Mouse (Mus musculus): ENCODE measurements around the gene Hoxc6. TPM values are rescaled to one million over a fixed set of nuclear protein-coding genes. Genes with fewer than 3 reads are reported as not detected.

Hoxc6 gene
- polyA plus RNA-seq, 1 experiment from 2014 or later: not detected

- Histone ChIP-seq H3K27ac (no peak overlapping the region), H3K4me1 (peaks cover 7% of the 10 kb centered on the region), H3K4me2 (peak overlapping the region; percentile 34), H3K4me3 (peak overlapping the region; percentile 22), H3K36me3 (no peaks in the 10 kb centered on the region), H3K9me3 (no peaks in the 10 kb centered on the region), H3K9ac (no peak overlapping the region), H3K27me3 (peaks cover 100% of the 10 kb centered on the region)
- WGBS: under 1% methylated on average over 88 of the region's 88 CpGs
- no peak for ATAC-seq (ENCODE audit: insufficient number of reproducible peaks, insufficient read depth, low FRiP score, low TSS enrichment, low read depth)
These were observed 16.4 kb upstream of the Hoxc6 start for GRCm38 (mm10) chr15:102981379-102982288.

- Histone ChIP-seq H3K9ac (no peak overlapping the region), H3K4me2 (no peak overlapping the region), H3K4me3 (no peak overlapping the region), H3K9me3 (no peaks in the 10 kb centered on the region), H3K27ac (no peak overlapping the region), H3K4me1 (peaks cover 7% of the 10 kb centered on the region), H3K27me3 (peaks cover 100% of the 10 kb centered on the region), H3K36me3 (no peaks in the 10 kb centered on the region)
- 2% methylated on average over 12 of the region's 12 CpGs for WGBS
- no peak for ATAC-seq (ENCODE audit: insufficient number of reproducible peaks, insufficient read depth, low FRiP score, low TSS enrichment, low read depth)
These were observed 14.3 kb upstream of the Hoxc6 start for GRCm38 (mm10) chr15:102983716-102984115.

GRCm38 (mm10) chr15:102984521-102984920, 13.5 kb upstream of the Hoxc6 start:
- Histone ChIP-seq H3K9ac (no peak overlapping the region), H3K27ac (no peak overlapping the region), H3K4me2 (no peak overlapping the region), H3K4me3 (no peak overlapping the region), H3K4me1 (peaks cover 7% of the 10 kb centered on the region), H3K36me3 (no peaks in the 10 kb centered on the region), H3K27me3 (peaks cover 100% of the 10 kb centered on the region), H3K9me3 (no peaks in the 10 kb centered on the region)
- 2% methylated on average over 10 of the region's 10 CpGs for WGBS
- ATAC-seq (ENCODE audit: insufficient number of reproducible peaks, insufficient read depth, low FRiP score, low TSS enrichment, low read depth): no peak

- 3% methylated on average over 3 of the region's 3 CpGs for WGBS
- no peak for ATAC-seq (ENCODE audit: insufficient number of reproducible peaks, insufficient read depth, low FRiP score, low TSS enrichment, low read depth)
- H3K4me2 ChIP-seq: no peak overlapping the region
- no peak overlapping the region for H3K9ac ChIP-seq
- no peak overlapping the region for H3K27ac ChIP-seq
- no peaks in the 10 kb centered on the region for H3K36me3 ChIP-seq
- no peaks in the 10 kb centered on the region for H3K9me3 ChIP-seq
- peaks cover 7% of the 10 kb centered on the region for H3K4me1 ChIP-seq
- no peak overlapping the region for H3K4me3 ChIP-seq
- H3K27me3 ChIP-seq: peaks cover 100% of the 10 kb centered on the region
These were observed 13.1 kb upstream of the Hoxc6 start for GRCm38 (mm10) chr15:102984925-102985324.

GRCm38 (mm10) chr15:102987124-102987833, 10.8 kb upstream of the Hoxc6 start:
- no peak overlapping the region for H3K9ac ChIP-seq
- H3K27ac ChIP-seq: no peak overlapping the region
- no peaks in the 10 kb centered on the region for H3K9me3 ChIP-seq
- ATAC-seq (ENCODE audit: insufficient number of reproducible peaks, insufficient read depth, low FRiP score, low TSS enrichment, low read depth): no peak
- H3K36me3 ChIP-seq: no peaks in the 10 kb centered on the region
- H3K4me3 ChIP-seq: no peak overlapping the region
- no peak overlapping the region for H3K4me2 ChIP-seq
- 0 out of 2 replicates have a peak, but pooled peaks cover 6% of the 10 kb centered on the region for H3K4me1 ChIP-seq
- 2% methylated on average over 21 of the region's 21 CpGs for WGBS
- H3K27me3 ChIP-seq: peaks cover 100% of the 10 kb centered on the region

GRCm38 (mm10) chr15:102988078-102988477, 10.0 kb upstream of the Hoxc6 start:
- no peaks in the 10 kb centered on the region for H3K36me3 ChIP-seq
- H3K27ac ChIP-seq: no peak overlapping the region
- H3K9ac ChIP-seq: no peak overlapping the region
- no peaks in the 10 kb centered on the region for H3K9me3 ChIP-seq
- H3K27me3 ChIP-seq: peaks cover 100% of the 10 kb centered on the region
- no peak overlapping the region for H3K4me2 ChIP-seq
- H3K4me3 ChIP-seq: no peak overlapping the region
- ATAC-seq (ENCODE audit: insufficient number of reproducible peaks, insufficient read depth, low FRiP score, low TSS enrichment, low read depth): no peak
- 0 out of 2 replicates have a peak, but pooled peaks cover 6% of the 10 kb centered on the region for H3K4me1 ChIP-seq
- 15% methylated on average over 5 of the region's 5 CpGs for WGBS

GRCm38 (mm10) chr15:102990461-102991397, 7.3 kb upstream of the Hoxc6 start, which contains the start of gene Hoxc8:
Hoxc8 (plus strand) TSS chr15:102990607.
- Histone ChIP-seq H3K4me3 (peak within 1 kb of the TSS; percentile 16; the same call in 1 of the 2 replicates), H3K27me3 (peaks cover 99% of the 10 kb centered on the region), H3K9ac (no peak within 1 kb of the TSS), H3K4me1 (0 out of 2 replicates have a peak, but pooled peaks cover 6% of the 10 kb centered on the region), H3K36me3 (no peaks in the 10 kb centered on the region), H3K9me3 (no peaks in the 10 kb centered on the region), H3K4me2 (0 out of 2 replicates have a peak within 1 kb of the TSS, but pooled peaks have one; percentile 11), H3K27ac (no peak within 1 kb of the TSS)
- WGBS: 1% methylated on average over 69 of the region's 69 CpGs
- ATAC-seq (ENCODE audit: insufficient number of reproducible peaks, insufficient read depth, low FRiP score, low TSS enrichment, low read depth): no peak

GRCm38 (mm10) chr15:102991782-102992181, 6.3 kb upstream of the Hoxc6 start:
- Histone ChIP-seq H3K9ac (no peak overlapping the region), H3K36me3 (no peaks in the 10 kb centered on the region), H3K4me3 (no peak overlapping the region), H3K27me3 (peaks cover 99% of the 10 kb centered on the region), H3K4me2 (no peak overlapping the region), H3K27ac (no peak overlapping the region), H3K9me3 (no peaks in the 10 kb centered on the region), H3K4me1 (0 out of 2 replicates have a peak, but pooled peaks cover 6% of the 10 kb centered on the region)
- WGBS: under 1% methylated on average over 7 of the region's 7 CpGs
- no peak for ATAC-seq (ENCODE audit: insufficient number of reproducible peaks, insufficient read depth, low FRiP score, low TSS enrichment, low read depth)

GRCm38 (mm10) chr15:102992206-102992605, 5.9 kb upstream of the Hoxc6 start:
- Histone ChIP-seq H3K4me1 (0 out of 2 replicates have a peak, but pooled peaks cover 6% of the 10 kb centered on the region), H3K36me3 (no peaks in the 10 kb centered on the region), H3K4me2 (no peak overlapping the region), H3K27me3 (peaks cover 99% of the 10 kb centered on the region), H3K4me3 (no peak overlapping the region), H3K27ac (no peak overlapping the region), H3K9ac (no peak overlapping the region), H3K9me3 (no peaks in the 10 kb centered on the region)
- WGBS: under 1% methylated on average over 11 of the region's 11 CpGs
- no peak for ATAC-seq (ENCODE audit: insufficient number of reproducible peaks, insufficient read depth, low FRiP score, low TSS enrichment, low read depth)

GRCm38 (mm10) chr15:102992863-102993262, 5.2 kb upstream of the Hoxc6 start:
- ATAC-seq (ENCODE audit: insufficient number of reproducible peaks, insufficient read depth, low FRiP score, low TSS enrichment, low read depth): no peak

GRCm38 (mm10) chr15:102996548-102996947, 1.5 kb upstream of the Hoxc6 start:
- Histone ChIP-seq H3K27me3 (peaks cover 99% of the 10 kb centered on the region), H3K36me3 (no peaks in the 10 kb centered on the region), H3K4me3 (no peak overlapping the region), H3K9me3 (no peaks in the 10 kb centered on the region), H3K4me2 (no peak overlapping the region), H3K27ac (no peak overlapping the region), H3K9ac (no peak overlapping the region), H3K4me1 (peaks cover 20% of the 10 kb centered on the region)
- WGBS: 1% methylated on average over 9 of the region's 9 CpGs
- no peak for ATAC-seq (ENCODE audit: insufficient number of reproducible peaks, insufficient read depth, low FRiP score, low TSS enrichment, low read depth)

More at GRCm38 (mm10) chr15:102992863-102993262, 5.2 kb upstream of the Hoxc6 start:
- under 1% methylated on average over 3 of the region's 3 CpGs for WGBS
- peaks cover 99% of the 10 kb centered on the region for H3K27me3 ChIP-seq
- no peak overlapping the region for H3K9ac ChIP-seq
- H3K4me1 ChIP-seq: 0 out of 2 replicates have a peak, but pooled peaks cover 6% of the 10 kb centered on the region
- H3K36me3 ChIP-seq: no peaks in the 10 kb centered on the region
- no peak overlapping the region for H3K4me2 ChIP-seq
- no peak overlapping the region for H3K4me3 ChIP-seq
- H3K27ac ChIP-seq: no peak overlapping the region
- H3K9me3 ChIP-seq: no peaks in the 10 kb centered on the region

Data from embryonic facial prominence, embryonic 13.5 days (tissue).